Mouse (Mus musculus): ENCODE results near the gene B3gnt2. TPM values are rescaled to one million over a fixed set of nuclear protein-coding genes. Genes with fewer than 3 reads are reported as not detected.

The B3gnt2 gene
- polyA plus RNA-seq, 1 experiment from 2014 or later, result 12.6 TPM

DNA sequence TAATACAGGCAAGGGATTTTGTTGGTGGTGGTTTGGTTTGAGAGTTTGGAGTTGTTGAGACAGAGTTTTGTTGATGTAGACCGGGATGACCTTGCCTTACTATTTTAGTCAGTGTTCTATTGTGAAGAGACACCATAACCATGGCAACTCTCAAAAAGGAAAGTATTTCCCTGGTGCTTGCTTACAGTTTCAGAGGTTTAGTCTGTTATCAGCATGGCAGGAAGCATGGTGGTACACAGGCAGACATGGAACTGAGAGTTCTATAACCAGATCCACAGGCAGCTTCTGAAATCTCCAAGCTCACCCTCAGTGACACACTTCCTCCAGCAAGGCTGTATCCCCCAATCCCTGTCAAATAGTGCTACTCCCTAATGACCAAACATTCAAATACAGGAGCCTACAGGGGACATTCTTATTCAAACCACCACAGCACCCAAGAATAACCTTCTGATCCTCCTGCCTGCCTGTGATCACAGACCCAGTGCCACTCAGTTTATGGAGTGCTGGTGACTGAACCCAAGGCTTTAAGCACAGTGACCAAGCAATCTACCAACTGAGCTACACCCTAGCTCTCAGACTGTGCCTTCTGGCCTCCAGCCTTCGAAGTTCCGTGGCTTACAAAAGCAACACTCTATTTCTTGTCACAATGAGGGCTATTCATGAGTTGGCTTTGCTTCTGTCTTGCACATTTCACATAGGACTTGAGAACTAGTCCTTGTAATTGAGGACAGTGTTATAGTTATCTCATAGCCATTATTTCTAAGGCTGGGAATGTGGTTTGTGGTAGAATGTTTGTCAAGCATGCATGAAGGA is 104.4 kb downstream of the B3gnt2 start:
- Histone ChIP-seq H3K36me3 (no peaks in the 10 kb centered on the region), H3K4me3 (no peak overlapping the region), H3K4me1 (no peaks in the 10 kb centered on the region), H3K9ac (no peak overlapping the region), H3K9me3 (no peaks in the 10 kb centered on the region), H3K4me2 (no peak overlapping the region), H3K27me3 (no peaks in the 10 kb centered on the region), H3K27ac (no peak overlapping the region)
- no peak for ATAC-seq (ENCODE audit: borderline replicate concordance, extremely low read depth, low FRiP score, low TSS enrichment)
- 82% methylated on average over 3 of the region's 3 CpGs for WGBS

DNA sequence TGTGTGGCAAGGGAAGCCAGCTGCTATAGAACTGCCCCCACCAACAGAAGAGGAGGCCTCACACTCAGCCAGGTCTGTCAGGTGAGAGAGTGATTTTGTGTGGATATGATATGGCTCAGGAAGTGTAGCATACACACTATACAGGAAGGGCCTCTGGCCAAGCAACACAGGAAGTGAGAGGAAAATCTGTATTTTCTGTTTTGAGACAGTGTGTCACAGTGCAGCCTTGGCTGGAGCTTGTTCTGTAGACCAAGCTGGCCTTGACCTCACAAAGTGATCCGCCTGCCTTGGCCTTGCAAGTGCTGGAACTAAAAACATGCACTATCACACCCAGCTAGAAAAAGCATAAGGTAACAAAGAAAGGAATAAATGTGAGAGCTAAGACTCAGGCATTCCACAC is 105.6 kb downstream of the B3gnt2 start:
- Histone ChIP-seq H3K4me3 (no peak overlapping the region), H3K9me3 (no peaks in the 10 kb centered on the region), H3K9ac (no peak overlapping the region), H3K4me2 (no peak overlapping the region), H3K27ac (no peak overlapping the region), H3K4me1 (no peaks in the 10 kb centered on the region), H3K36me3 (no peaks in the 10 kb centered on the region), H3K27me3 (no peaks in the 10 kb centered on the region)
- no peak for ATAC-seq (ENCODE audit: borderline replicate concordance, extremely low read depth, low FRiP score, low TSS enrichment)
- 67% methylated on average over 1 of the region's 1 CpGs for WGBS

DNA sequence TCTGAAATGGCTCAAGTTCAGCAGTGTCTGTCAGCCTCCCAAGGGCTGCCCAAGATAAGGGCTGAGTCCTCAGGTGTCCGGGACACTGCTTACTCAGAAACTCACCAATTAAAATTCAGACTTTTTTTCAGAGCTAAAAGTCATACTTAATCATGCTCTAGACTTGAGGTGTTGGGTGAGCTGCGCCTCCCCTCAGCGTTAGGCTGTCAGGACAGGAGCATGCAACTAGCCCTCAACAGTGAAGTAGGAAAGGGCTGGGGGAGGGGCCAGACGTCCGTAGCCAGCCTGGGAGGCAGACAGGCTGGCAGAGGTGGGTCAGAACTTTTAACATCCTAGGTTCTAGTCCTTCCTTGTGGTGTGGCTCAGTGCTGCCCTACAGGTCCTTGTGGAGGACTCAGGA is 108.2 kb downstream of the B3gnt2 start:
- Histone ChIP-seq H3K9ac (no peak overlapping the region), H3K36me3 (no peaks in the 10 kb centered on the region), H3K4me2 (no peak overlapping the region), H3K4me1 (no peaks in the 10 kb centered on the region), H3K4me3 (no peak overlapping the region), H3K9me3 (no peaks in the 10 kb centered on the region), H3K27ac (no peak overlapping the region), H3K27me3 (no peaks in the 10 kb centered on the region)
- 20% methylated on average over 5 of the region's 5 CpGs for WGBS
- ATAC-seq (ENCODE audit: borderline replicate concordance, extremely low read depth, low FRiP score, low TSS enrichment), result no peak

DNA sequence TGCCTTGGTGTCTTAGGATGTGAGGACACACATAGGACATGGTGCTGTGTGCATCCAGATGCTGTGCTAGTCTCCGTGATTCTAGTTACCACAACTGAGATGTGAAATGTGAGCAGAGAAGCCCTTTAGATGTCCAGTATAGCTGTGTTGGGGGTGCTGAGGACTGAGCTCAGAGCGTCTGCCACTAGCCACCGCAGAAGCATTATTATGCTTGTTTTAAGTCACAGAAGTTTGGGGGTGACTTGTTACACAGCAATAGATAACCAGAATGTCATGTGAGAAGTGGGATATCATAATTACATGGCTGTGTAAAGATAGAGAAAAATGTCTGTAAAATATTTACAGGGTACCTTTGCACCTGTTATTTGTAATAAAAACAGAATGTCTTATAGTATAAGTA is 109.2 kb downstream of the B3gnt2 start:
- WGBS, result 76% methylated on average over 3 of the region's 3 CpGs
- no peak overlapping the region for H3K9ac ChIP-seq
- H3K4me2 ChIP-seq, result no peak overlapping the region
- H3K36me3 ChIP-seq, result no peaks in the 10 kb centered on the region
- H3K27ac ChIP-seq, result no peak overlapping the region
- ATAC-seq (ENCODE audit: borderline replicate concordance, extremely low read depth, low FRiP score, low TSS enrichment), result no peak
- H3K4me3 ChIP-seq, result no peak overlapping the region
- H3K27me3 ChIP-seq, result no peaks in the 10 kb centered on the region
- no peaks in the 10 kb centered on the region for H3K4me1 ChIP-seq
- H3K9me3 ChIP-seq, result no peaks in the 10 kb centered on the region

DNA sequence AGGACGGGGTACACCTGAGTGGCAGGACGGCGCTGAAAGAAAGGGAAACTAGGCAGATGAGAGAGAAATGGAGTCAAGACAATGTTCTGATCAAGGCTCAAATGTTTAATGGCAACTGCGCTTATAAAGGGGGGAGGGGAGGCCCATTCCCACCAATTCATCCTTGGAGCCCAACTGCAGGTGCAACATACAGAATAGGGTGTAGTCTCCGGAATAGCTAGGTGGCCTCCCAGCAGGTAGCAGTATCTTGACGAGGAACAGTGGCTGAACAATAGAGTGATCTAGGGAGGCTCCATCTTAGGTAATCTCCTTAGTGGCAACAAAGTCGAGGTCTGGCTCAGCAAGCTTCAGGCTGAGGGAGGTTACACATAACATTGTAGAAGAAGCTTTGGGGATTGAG is 113.4 kb downstream of the B3gnt2 start:
- ATAC-seq (ENCODE audit: borderline replicate concordance, extremely low read depth, low FRiP score, low TSS enrichment), result no peak

DNA sequence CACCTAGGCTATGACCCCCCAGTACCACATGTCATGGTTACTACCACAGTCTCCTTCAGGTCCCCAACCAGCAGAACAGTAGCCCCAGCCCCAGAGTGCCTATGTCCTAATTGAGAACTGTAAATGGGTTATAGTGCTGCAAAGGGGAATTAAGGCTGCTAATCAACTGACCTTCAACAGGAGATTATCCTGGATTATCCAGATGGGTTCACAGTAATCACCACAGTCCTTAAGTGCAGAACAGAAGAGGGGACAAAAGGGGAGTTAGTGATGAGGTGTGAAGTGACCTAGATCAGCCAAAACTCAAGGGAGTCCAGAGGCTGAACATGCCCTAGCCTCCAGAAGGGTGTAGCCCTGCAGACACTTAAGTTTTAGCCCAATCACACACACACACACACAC is 115.4 kb downstream of the B3gnt2 start:
- Histone ChIP-seq H3K9me3 (no peaks in the 10 kb centered on the region), H3K27me3 (no peaks in the 10 kb centered on the region), H3K4me1 (0 out of 2 replicates have a peak, but pooled peaks cover 3% of the 10 kb centered on the region), H3K4me2 (no peak overlapping the region), H3K9ac (no peak overlapping the region), H3K36me3 (no peaks in the 10 kb centered on the region), H3K27ac (no peak overlapping the region), H3K4me3 (no peak overlapping the region)
- no peak for ATAC-seq (ENCODE audit: borderline replicate concordance, extremely low read depth, low FRiP score, low TSS enrichment)

More for the DNA sequence above, 113.4 kb downstream of the B3gnt2 start:
- no peak overlapping the region for H3K4me2 ChIP-seq
- 78% methylated on average over 7 of the region's 7 CpGs for WGBS
- no peak overlapping the region for H3K4me3 ChIP-seq
- H3K36me3 ChIP-seq, result no peaks in the 10 kb centered on the region
- H3K27me3 ChIP-seq, result no peaks in the 10 kb centered on the region
- H3K27ac ChIP-seq, result no peak overlapping the region
- H3K9me3 ChIP-seq, result no peaks in the 10 kb centered on the region
- no peak overlapping the region for H3K9ac ChIP-seq
- no peaks in the 10 kb centered on the region for H3K4me1 ChIP-seq

DNA sequence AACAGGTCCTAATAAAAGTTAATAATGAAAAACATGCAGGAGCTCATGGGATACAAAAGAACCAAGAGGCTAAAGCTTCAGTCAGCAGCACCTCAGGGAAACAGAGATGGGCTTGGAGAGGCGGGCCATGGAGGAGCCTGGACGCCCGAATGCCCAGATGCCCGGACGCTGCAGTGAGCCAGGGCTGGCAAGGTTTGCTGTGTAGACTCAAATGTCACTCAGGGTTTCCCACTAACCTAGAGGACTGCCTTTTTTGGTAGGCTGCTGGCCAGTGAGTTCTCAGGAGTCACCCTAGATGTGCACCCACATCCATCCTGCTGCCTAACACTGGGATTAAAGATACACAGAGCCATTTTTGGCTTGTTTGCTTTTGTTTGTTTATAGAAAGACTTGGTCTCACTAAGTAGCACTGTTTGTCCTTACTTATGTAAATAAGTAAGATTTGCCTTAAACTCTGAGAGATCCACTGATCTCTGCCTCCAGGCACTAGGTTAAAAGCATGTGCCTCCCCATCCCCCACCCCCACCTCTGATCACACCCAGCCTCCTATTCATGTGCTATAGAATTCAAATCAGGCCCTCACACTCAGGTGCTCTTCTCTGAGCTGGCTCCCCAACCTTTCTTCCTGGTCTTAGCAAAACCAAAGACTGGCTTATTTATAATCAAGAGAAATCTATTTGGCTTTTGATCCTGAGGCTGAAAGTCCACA is 117.0 kb downstream of the B3gnt2 start:
- Histone ChIP-seq H3K27me3 (no peaks in the 10 kb centered on the region), H3K9me3 (no peaks in the 10 kb centered on the region), H3K4me3 (no peak overlapping the region), H3K9ac (no peak overlapping the region), H3K27ac (no peak overlapping the region), H3K36me3 (no peaks in the 10 kb centered on the region), H3K4me1 (0 out of 2 replicates have a peak, but pooled peaks cover 3% of the 10 kb centered on the region), H3K4me2 (no peak overlapping the region)
- no peak for ATAC-seq (ENCODE audit: borderline replicate concordance, extremely low read depth, low FRiP score, low TSS enrichment)
- 70% methylated on average over 5 of the region's 5 CpGs for WGBS

DNA sequence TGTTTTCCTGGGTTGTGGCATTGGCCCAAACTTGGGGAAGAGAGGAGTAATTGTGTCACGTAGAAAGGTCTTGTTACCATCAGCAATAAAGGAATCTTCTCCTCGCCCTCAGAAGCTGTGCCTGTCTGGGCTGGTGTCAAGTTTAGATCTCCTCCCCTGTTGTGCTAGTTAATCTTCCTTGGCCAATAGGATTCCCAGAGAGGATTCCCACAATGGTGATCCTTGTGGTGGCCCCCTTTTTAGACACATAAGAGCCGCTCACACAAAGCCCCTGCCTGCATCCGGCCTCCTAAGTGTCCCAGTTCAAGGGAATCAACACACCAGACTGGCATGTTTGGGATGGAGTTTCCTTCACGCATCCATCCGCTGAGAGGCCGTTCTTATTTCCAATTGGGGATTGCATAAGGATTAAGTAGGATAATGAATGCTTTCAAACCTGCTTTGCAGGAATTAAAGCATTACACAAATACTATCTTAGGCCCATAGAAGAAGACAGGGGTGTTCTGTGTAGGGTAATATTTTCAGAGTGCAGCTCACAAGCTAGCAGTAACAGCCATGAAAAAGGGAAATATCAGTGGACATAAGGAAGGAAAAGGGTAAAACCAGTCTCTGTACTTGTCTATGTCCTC is 118.6 kb downstream of the B3gnt2 start:
- H3K4me2 ChIP-seq, result no peak overlapping the region
- H3K27ac ChIP-seq, result no peak overlapping the region
- H3K4me1 ChIP-seq, result 0 out of 2 replicates have a peak, but pooled peaks cover 3% of the 10 kb centered on the region
- no peaks in the 10 kb centered on the region for H3K9me3 ChIP-seq
- H3K27me3 ChIP-seq, result no peaks in the 10 kb centered on the region
- no peak overlapping the region for H3K9ac ChIP-seq
- whole genome bisulfite sequencing, result 65% methylated on average over 7 of the region's 7 CpGs
- no peaks in the 10 kb centered on the region for H3K36me3 ChIP-seq
- no peak for ATAC-seq (ENCODE audit: borderline replicate concordance, extremely low read depth, low FRiP score, low TSS enrichment)
- H3K4me3 ChIP-seq, result no peak overlapping the region

DNA sequence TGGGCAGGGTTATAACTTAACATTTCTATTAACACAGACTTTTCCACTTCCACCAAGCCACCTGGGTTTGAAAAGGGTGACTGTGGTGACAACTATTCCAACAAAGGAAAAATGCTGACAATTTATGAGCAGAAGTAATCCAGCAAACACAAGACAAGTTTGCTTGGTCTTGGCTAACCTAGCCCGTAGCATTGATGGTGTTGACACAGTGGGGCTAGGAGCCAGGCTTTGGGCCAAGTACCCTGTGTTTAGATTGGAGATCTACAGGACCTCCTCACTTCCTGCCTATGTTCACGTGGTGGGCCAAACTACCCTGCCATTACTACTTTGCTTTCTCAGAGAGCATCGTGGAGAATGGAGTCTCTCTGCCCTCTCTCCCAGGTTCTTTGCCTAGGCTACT is 119.3 kb downstream of the B3gnt2 start:
- Histone ChIP-seq H3K9me3 (no peaks in the 10 kb centered on the region), H3K4me1 (0 out of 2 replicates have a peak, but pooled peaks cover 3% of the 10 kb centered on the region), H3K27ac (no peak overlapping the region), H3K4me2 (no peak overlapping the region), H3K9ac (no peak overlapping the region), H3K27me3 (no peaks in the 10 kb centered on the region), H3K36me3 (no peaks in the 10 kb centered on the region), H3K4me3 (no peak overlapping the region)
- 39% methylated on average over 3 of the region's 3 CpGs for WGBS
- ATAC-seq (ENCODE audit: borderline replicate concordance, extremely low read depth, low FRiP score, low TSS enrichment), result peak; percentile 25; the same call in 1 of the 2 replicates

DNA sequence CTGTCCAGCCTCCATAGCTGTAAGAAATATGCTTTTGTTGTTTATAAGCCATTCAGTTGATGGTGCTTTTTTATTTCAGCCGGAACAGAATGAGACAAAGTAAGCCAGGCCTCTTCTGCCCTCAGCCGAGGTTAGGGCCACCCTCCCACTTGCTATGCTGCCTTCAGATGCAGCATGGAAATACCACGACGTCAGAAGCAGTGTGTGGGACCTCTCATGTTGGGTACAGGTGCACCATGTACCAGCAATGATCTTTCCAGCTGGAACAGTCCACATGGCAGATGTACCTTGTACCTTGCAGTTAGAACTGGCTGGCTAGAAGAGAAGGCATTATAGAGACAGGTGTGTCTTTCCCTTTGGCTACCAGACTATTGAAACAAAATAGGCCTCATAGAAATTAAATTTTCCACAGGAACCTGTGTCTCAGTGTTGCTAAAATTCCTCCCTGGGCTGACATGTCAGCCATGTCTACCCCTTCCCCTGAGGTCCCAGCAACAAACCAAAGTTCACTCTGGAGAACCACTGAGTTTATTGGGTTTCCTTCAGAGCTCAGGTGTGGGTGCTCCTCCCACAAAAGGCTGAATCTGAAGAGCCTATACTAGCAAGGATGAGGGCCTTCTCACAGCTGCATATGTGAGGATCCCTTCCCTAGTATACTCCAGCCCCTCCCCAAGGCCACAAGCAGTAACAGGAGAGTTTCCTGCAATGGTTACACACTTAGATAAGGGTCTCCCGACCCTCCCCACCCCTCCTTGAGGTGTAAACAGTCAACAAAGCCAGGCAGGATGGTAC is 121.1 kb downstream of the B3gnt2 start:
- Histone ChIP-seq H3K36me3 (no peaks in the 10 kb centered on the region), H3K27ac (no peak overlapping the region), H3K9ac (no peak overlapping the region), H3K27me3 (no peaks in the 10 kb centered on the region), H3K4me1 (0 out of 2 replicates have a peak, but pooled peaks cover 3% of the 10 kb centered on the region), H3K4me3 (no peak overlapping the region), H3K4me2 (no peak overlapping the region), H3K9me3 (no peaks in the 10 kb centered on the region)
- ATAC-seq (ENCODE audit: borderline replicate concordance, extremely low read depth, low FRiP score, low TSS enrichment), result no peak
- 59% methylated on average over 5 of the region's 5 CpGs for WGBS

DNA sequence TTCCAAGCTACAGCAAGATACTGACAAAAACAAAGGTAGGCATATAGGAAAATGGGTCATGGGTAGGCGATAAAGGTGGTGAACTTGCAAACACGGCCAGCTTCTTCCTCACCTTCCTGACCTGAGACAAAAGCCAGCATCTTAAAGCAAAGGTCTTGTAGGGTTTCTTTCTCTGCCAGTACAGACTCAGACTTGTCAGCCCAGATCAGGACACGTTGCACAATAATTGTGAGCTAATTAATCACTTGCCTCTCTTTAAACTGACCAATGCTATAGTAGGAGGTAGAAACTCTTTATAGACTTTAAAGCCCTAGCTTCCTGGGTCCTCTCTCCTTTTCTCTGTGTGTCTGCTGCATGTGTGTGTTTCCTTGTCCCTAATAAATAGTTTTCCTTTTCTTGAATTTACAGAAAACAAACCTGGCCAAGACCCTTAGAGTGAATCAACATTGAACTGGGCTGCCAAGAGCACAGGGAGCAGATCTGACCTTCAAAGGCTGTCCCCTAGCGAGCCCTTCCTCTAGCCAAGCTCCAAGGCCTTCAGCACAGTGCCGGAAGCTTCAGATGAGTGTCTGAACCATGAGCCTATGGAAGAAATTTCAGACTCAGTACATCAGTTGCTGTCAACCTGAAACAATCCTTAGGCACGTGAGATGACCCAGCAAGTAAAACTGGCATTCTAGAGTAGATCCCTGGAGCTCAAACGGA is 124.1 kb downstream of the B3gnt2 start:
- 73% methylated on average over 7 of the region's 7 CpGs for WGBS
- H3K4me3 ChIP-seq, result no peak overlapping the region
- no peaks in the 10 kb centered on the region for H3K27me3 ChIP-seq
- H3K36me3 ChIP-seq, result no peaks in the 10 kb centered on the region
- 0 out of 2 replicates have a peak, but pooled peaks cover 3% of the 10 kb centered on the region for H3K4me1 ChIP-seq
- no peaks in the 10 kb centered on the region for H3K9me3 ChIP-seq
- H3K4me2 ChIP-seq, result no peak overlapping the region
- no peak for ATAC-seq (ENCODE audit: borderline replicate concordance, extremely low read depth, low FRiP score, low TSS enrichment)
- no peak overlapping the region for H3K27ac ChIP-seq
- no peak overlapping the region for H3K9ac ChIP-seq

Data from lung, embryonic 15.5 days (tissue).